Mouse (Mus musculus) MEL (cell line): ENCODE results near the gene Sinhcaf. TPM values are rescaled to one million over a fixed set of nuclear protein-coding genes. Genes with fewer than 3 reads are reported as not detected.

Experiments
- DNase-seq: peaks from one replicate; pipeline ENCODE4 v3.0.0; 2011; ENCODE audit warnings: low read depth, low spot score
- H3K27ac ChIP-seq: 2 replicates; pipeline ENCODE4 v1.5.1; 2012; ENCODE audit warnings: low read depth, mild to moderate bottlenecking, control low read depth, low read length, moderate library complexity; ENCODE audit not compliant: control insufficient read depth
- H3K27me3 ChIP-seq, 2 experiments: fragments of 150-350 bp in 1 of 2; sonication (generic) in 1 of 2; 2 replicates each; pipeline ENCODE4 v1.6.1; 2012; ENCODE audit warnings: low read length in 2 of 2, mild to moderate bottlenecking in 2 of 2, improper control_type of control experiment in 1 of 2, moderate library complexity in 1 of 2; ENCODE audit not compliant: insufficient read depth in 2 of 2, control insufficient read depth in 1 of 2
- H3K36me3 ChIP-seq, 2 experiments: 2 replicates each; pipeline ENCODE4 v1.6.1; 2012 to 2014; ENCODE audit warnings: low read length in 2 of 2, improper control_type of control experiment in 1 of 2, inconsistent platforms in 1 of 2, mild to moderate bottlenecking in 1 of 2; ENCODE audit not compliant: insufficient read depth in 2 of 2, control insufficient read depth in 1 of 2
- H3K4me1 ChIP-seq, 2 experiments: fragments of 150-350 bp in 1 of 2; sonication (generic) in 1 of 2; 2 replicates each; pipeline ENCODE4 v1.6.1; 2012; ENCODE audit warnings: low read length in 2 of 2, improper control_type of control experiment in 1 of 2, mild to moderate bottlenecking in 1 of 2; ENCODE audit not compliant: insufficient read depth in 2 of 2, control insufficient read depth in 1 of 2
- H3K4me3 ChIP-seq, 2 experiments: fragments of 150-350 bp in 1 of 2; sonication (generic) in 1 of 2; 2 replicates each; pipeline ENCODE4 v1.5.1; 2012; ENCODE audit warnings: low read depth in 2 of 2, low read length in 2 of 2, mild to moderate bottlenecking in 2 of 2, moderate library complexity in 2 of 2, control low read depth in 1 of 2, improper control_type of control experiment in 1 of 2; ENCODE audit not compliant: control insufficient read depth in 1 of 2, insufficient read depth in 1 of 2
- H3K79me2 ChIP-seq: 2 replicates; pipeline ENCODE4 v1.6.1; 2012; ENCODE audit warnings: mild to moderate bottlenecking, low read length, moderate library complexity; ENCODE audit not compliant: control insufficient read depth, poor library complexity, insufficient read depth
- H3K9ac ChIP-seq: 2 replicates; pipeline ENCODE4 v1.6.1; 2012; ENCODE audit warnings: low read depth, mild to moderate bottlenecking, control low read depth, low read length, moderate library complexity; ENCODE audit not compliant: control insufficient read depth, poor library complexity, severe bottlenecking
- H3K9me3 ChIP-seq: fragments of 150-350 bp; sonication (generic); replicated peaks from 2 replicates; pipeline ENCODE4 v1.6.1; 2012; ENCODE audit warnings: mild to moderate bottlenecking, low read length, improper control_type of control experiment, moderate library complexity; ENCODE audit not compliant: insufficient read depth
- CHD1 ChIP-seq: IDR thresholded peaks from 2 replicates; pipeline ENCODE4 v1.6.1; 2012; ENCODE audit warnings: low read depth, mild to moderate bottlenecking, inconsistent platforms, low read length, improper control_type of control experiment
- CHD2 ChIP-seq: IDR thresholded peaks from 2 replicates; pipeline ENCODE4 v1.6.1; 2011; ENCODE audit warnings: low read length, improper control_type of control experiment
- CTCF ChIP-seq, 3 experiments: IDR thresholded peaks in 2 of 3; conservative IDR thresholded peaks in 1 of 3; 2 replicates each; pipeline ENCODE4 v1.5.1; 2011 to 2012; ENCODE audit warnings: low read length in 3 of 3, low read depth in 2 of 3, mild to moderate bottlenecking in 2 of 3, improper control_type of control experiment in 1 of 3, inconsistent platforms in 1 of 3, mixed read lengths in 1 of 3, moderate library complexity in 1 of 3; ENCODE audit not compliant: control insufficient read depth in 1 of 3, insufficient read depth in 1 of 3, poor library complexity in 1 of 3, severe bottlenecking in 1 of 3
- E2F4 ChIP-seq: IDR thresholded peaks from 2 replicates; pipeline ENCODE4 v1.6.1; 2011; ENCODE audit warnings: low read depth, low read length, improper control_type of control experiment, borderline replicate concordance
- ELF1 ChIP-seq: IDR thresholded peaks from 2 replicates; pipeline ENCODE4 v1.6.1; 2014; ENCODE audit warnings: low read depth, mild to moderate bottlenecking, inconsistent platforms, low read length, improper control_type of control experiment, moderate library complexity
- ETS1 ChIP-seq: IDR thresholded peaks from 2 replicates; pipeline ENCODE4 v1.6.1; 2012; ENCODE audit warnings: low read depth, mild to moderate bottlenecking, inconsistent platforms, low read length, improper control_type of control experiment, moderate library complexity
- GATA1 ChIP-seq: IDR thresholded peaks from 2 replicates; pipeline ENCODE4 v1.6.1; 2011; ENCODE audit warnings: low read depth, low read length, improper control_type of control experiment
- HCFC1 ChIP-seq: IDR thresholded peaks from 2 replicates; pipeline ENCODE4 v1.6.1; 2012; ENCODE audit warnings: low read depth, mild to moderate bottlenecking, inconsistent platforms, low read length, improper control_type of control experiment, moderate library complexity
- KAT2A ChIP-seq: conservative IDR thresholded peaks from 2 replicates; pipeline ENCODE4 v1.6.1; 2012; ENCODE audit warnings: low read depth, low read length, improper control_type of control experiment, inconsistent platforms
- MAX ChIP-seq: IDR thresholded peaks from 2 replicates; pipeline ENCODE4 v1.6.1; 2011; ENCODE audit warnings: low read length, improper control_type of control experiment
- MEF2A ChIP-seq: IDR thresholded peaks from 2 replicates; pipeline ENCODE4 v1.6.1; 2014; ENCODE audit warnings: low read depth, mild to moderate bottlenecking, inconsistent platforms, low read length, improper control_type of control experiment; ENCODE audit not compliant: poor library complexity, insufficient replicate concordance, severe bottlenecking; ENCODE audit errors: extremely low read depth
- MXI1 ChIP-seq: IDR thresholded peaks from 2 replicates; pipeline ENCODE4 v1.6.1; 2011; ENCODE audit warnings: mild to moderate bottlenecking, low read depth, low read length, improper control_type of control experiment
- MYC ChIP-seq: IDR thresholded peaks from 2 replicates; pipeline ENCODE4 v1.6.1; 2011; ENCODE audit warnings: low read depth, mild to moderate bottlenecking, low read length, improper control_type of control experiment, moderate library complexity
- NELFE ChIP-seq: IDR thresholded peaks from 2 replicates; pipeline ENCODE4 v1.6.1; 2011; ENCODE audit warnings: low read depth, low read length, improper control_type of control experiment
- NRF1 ChIP-seq: IDR thresholded peaks from 2 replicates; pipeline ENCODE4 v1.6.1; 2014; ENCODE audit warnings: low read depth, mild to moderate bottlenecking, inconsistent platforms, low read length, improper control_type of control experiment, moderate library complexity; ENCODE audit not compliant: poor library complexity, insufficient read depth, severe bottlenecking
- POLR2A ChIP-seq, 2 experiments: IDR thresholded peaks; 2 replicates each; pipeline ENCODE4 v1.6.1; 2011 to 2012; ENCODE audit warnings: low read length in 2 of 2, mild to moderate bottlenecking in 2 of 2, control low read depth in 1 of 2, improper control_type of control experiment in 1 of 2, low read depth in 1 of 2, moderate library complexity in 1 of 2; ENCODE audit not compliant: control insufficient read depth in 1 of 2, insufficient read depth in 1 of 2, poor library complexity in 1 of 2
- POLR2AphosphoS5 ChIP-seq: IDR thresholded peaks from 2 replicates; pipeline ENCODE4 v1.6.1; 2012; ENCODE audit warnings: low read depth, borderline replicate concordance, mild to moderate bottlenecking, inconsistent platforms, low read length, moderate library complexity, mixed read lengths
- RAD21 ChIP-seq: IDR thresholded peaks from 2 replicates; pipeline ENCODE4 v1.6.1; 2011; ENCODE audit warnings: mild to moderate bottlenecking, low read depth, low read length, improper control_type of control experiment
- RCOR1 ChIP-seq: IDR thresholded peaks from 2 replicates; pipeline ENCODE4 v1.6.1; 2012; ENCODE audit warnings: low read depth, mild to moderate bottlenecking, inconsistent platforms, low read length, improper control_type of control experiment
- SIN3A ChIP-seq: IDR thresholded peaks from 2 replicates; pipeline ENCODE4 v1.6.1; 2012; ENCODE audit warnings: low read length, improper control_type of control experiment, inconsistent platforms
- TAL1 ChIP-seq: IDR thresholded peaks from 2 replicates; pipeline ENCODE4 v1.6.1; 2012; ENCODE audit warnings: mild to moderate bottlenecking, inconsistent platforms, low read length, moderate library complexity, mixed read lengths
- TBP ChIP-seq: IDR thresholded peaks from 2 replicates; pipeline ENCODE4 v1.8.0; 2011; ENCODE audit warnings: low read depth, low read length, improper control_type of control experiment
- TCF12 ChIP-seq: IDR thresholded peaks from 2 replicates; pipeline ENCODE4 v1.6.1; 2014; ENCODE audit warnings: low read depth, mild to moderate bottlenecking, inconsistent platforms, low read length, improper control_type of control experiment, moderate library complexity
- USF1 ChIP-seq: IDR thresholded peaks from 2 replicates; pipeline ENCODE4 v1.6.1; 2014; ENCODE audit warnings: low read depth, mild to moderate bottlenecking, inconsistent platforms, low read length, improper control_type of control experiment, moderate library complexity
- USF2 ChIP-seq, 2 experiments: IDR thresholded peaks; 2 replicates each; pipeline ENCODE4 v1.6.1; 2011 to 2012; ENCODE audit warnings: improper control_type of control experiment in 2 of 2, low read length in 2 of 2, borderline replicate concordance in 1 of 2, inconsistent platforms in 1 of 2, low read depth in 1 of 2, mild to moderate bottlenecking in 1 of 2; ENCODE audit not compliant: insufficient read depth in 1 of 2
- ZC3H11A ChIP-seq: IDR thresholded peaks from 2 replicates; pipeline ENCODE4 v1.6.1; 2012; ENCODE audit warnings: low read depth, mild to moderate bottlenecking, inconsistent platforms, low read length, improper control_type of control experiment
- ZMIZ1 ChIP-seq: IDR thresholded peaks from 2 replicates; pipeline ENCODE4 v1.6.1; 2012; ENCODE audit warnings: low read depth, mild to moderate bottlenecking, inconsistent platforms, low read length, improper control_type of control experiment, moderate library complexity
- ZNF384 ChIP-seq: IDR thresholded peaks from 2 replicates; pipeline ENCODE4 v1.6.1; 2012; ENCODE audit warnings: low read depth, mild to moderate bottlenecking, inconsistent platforms, low read length, improper control_type of control experiment
- polyA plus RNA-seq, 2 experiments: library from polyadenylated mRNA; stranded (reverse) in 1 of 2; unstranded in 1 of 2; fragments of >175 nt in 1 of 2; fragments of >200 nt in 1 of 2; gene quantifications; 2 replicates each; pipeline versions ENCODE4 v1.2.1 to v1.2.4; 2012; ENCODE audit warnings: low replicate concordance in 2 of 2, low read depth in 1 of 2; ENCODE audit not compliant: insufficient read length in 2 of 2, insufficient read depth in 1 of 2, missing spikeins in 1 of 2
- total RNA-seq: library from RNA; depleted of rRNA; stranded (reverse); fragments of 300-350 nt; gene quantifications from 2 replicates; pipeline ENCODE4 v1.2.3, GENCODE M21; 2012

Gene Sinhcaf
- total and polyA plus RNA-seq, 3 experiments, result 34.7 to 59.7 (median 54.4) TPM

DNA sequence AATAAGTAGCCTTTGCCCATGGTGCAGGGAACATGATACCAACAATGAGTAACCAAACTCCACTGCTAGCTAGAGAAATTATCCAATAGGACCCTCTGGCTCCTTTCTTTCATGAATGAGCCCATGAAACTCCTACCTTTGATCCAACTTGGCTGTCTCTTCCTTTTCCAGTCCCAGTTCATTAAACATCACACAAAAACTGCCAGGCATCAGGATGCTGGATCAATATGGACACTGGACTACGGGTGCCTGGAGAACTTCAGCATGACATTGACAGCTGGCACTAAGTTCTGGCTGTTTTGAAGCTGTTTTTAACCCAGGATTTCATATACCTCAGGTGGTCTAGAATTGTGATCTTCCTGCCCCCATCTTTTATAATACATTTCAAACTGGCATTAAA is 28.6 kb downstream of the Sinhcaf start:
- H3K9ac ChIP-seq, result no peak overlapping the region
- no peaks in the 10 kb centered on the region for H3K9me3 ChIP-seq
- H3K36me3 ChIP-seq, result peaks cover 0 to 5% of the 10 kb centered on the region in 2 experiments; a peak in 3 of 4 replicates
- no peaks in the 10 kb centered on the region for H3K27me3 ChIP-seq
- H3K4me1 ChIP-seq, result peaks cover 4 to 6% of the 10 kb centered on the region in 2 experiments; a peak in 3 of 4 replicates
- no peak overlapping the region for H3K4me3 ChIP-seq
- H3K79me2 ChIP-seq, result no peaks in the 10 kb centered on the region
- TF ChIP-seq CHD2 (no peak), MAX (no peak), NELFE (no peak), NRF1 (no peak), SIN3A (no peak), E2F4 (no peak), KAT2A (no peak), ZMIZ1 (no peak), POLR2AphosphoS5 (no peak), ZC3H11A (no peak), TBP (no peak), ETS1 (no peak), GATA1 (no peak), USF2 (IDR thresholded peaks at IDR 0.05; ENCODE audit: borderline replicate concordance in 1 of 2, insufficient read depth in 1 of 2, low read depth in 1 of 2, low read length in 2 of 2) (no peak), TCF12 (no peak), CHD1 (no peak), MXI1 (no peak), MEF2A (no peak), POLR2A (IDR thresholded peaks at IDR 0.05; ENCODE audit: control insufficient read depth in 1 of 2, insufficient read depth in 1 of 2, low read depth in 1 of 2, low read length in 2 of 2, poor library complexity in 1 of 2) (no peak)
- DNase-seq, result no peak
- no peak overlapping the region for H3K27ac ChIP-seq

DNA sequence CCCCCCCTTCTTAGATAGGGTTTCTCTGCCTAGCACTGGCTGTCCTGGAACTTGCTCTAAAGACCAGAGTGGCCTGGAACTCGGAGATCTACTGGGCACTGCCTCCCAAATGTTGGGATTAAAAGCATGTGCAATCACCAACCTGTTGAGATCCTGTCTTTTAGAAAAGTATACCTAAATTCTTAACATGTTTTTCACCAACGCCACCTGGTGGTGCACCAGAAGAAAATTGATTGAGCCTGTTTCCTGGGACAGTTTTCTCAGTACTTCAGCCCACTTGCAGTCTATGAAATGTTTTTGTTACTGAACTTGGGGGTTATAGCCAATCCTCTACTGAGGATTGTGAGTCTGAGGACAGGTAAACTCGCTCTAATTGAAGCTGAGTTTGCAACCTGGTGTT is 29.4 kb downstream of the Sinhcaf start:
- Histone ChIP-seq H3K4me1 (peaks cover 7 to 9% of the 10 kb centered on the region in 2 experiments; a peak in 3 of 4 replicates), H3K4me3 (no peak overlapping the region), H3K27ac (no peak overlapping the region), H3K9ac (no peak overlapping the region), H3K27me3 (no peaks in the 10 kb centered on the region), H3K9me3 (no peaks in the 10 kb centered on the region), H3K79me2 (no peaks in the 10 kb centered on the region), H3K36me3 (peaks cover 0 to 5% of the 10 kb centered on the region in 2 experiments; a peak in 3 of 4 replicates)
- DNase-seq, result peak; percentile 65
- peak; percentile 56; the same call in 1 of the 2 replicates for TF ChIP-seq ZC3H11A
- TF ChIP-seq ETS1, result no peak
- TF ChIP-seq CHD1, result no peak
- TF ChIP-seq HCFC1, result 0 out of 2 replicates have a peak, but pooled peaks have one; percentile 27
- no peak for TF ChIP-seq E2F4
- no peak for TF ChIP-seq GATA1
- peak; percentile 19 to 76 (median 58); a peak in 5 of 6 replicates for TF ChIP-seq CTCF (IDR thresholded peaks at IDR 0.05 in 2 of 3, conservative IDR thresholded peaks at IDR 0.05 in 1 of 3; ENCODE audit: control insufficient read depth in 1 of 3, insufficient read depth in 1 of 3, low read depth in 2 of 3, low read length in 3 of 3, poor library complexity in 1 of 3, severe bottlenecking in 1 of 3)
- no peak for TF ChIP-seq MEF2A
- TF ChIP-seq TBP, result no peak
- TF ChIP-seq POLR2AphosphoS5, result no peak
- TF ChIP-seq RCOR1, result no peak
- no peak for TF ChIP-seq MYC
- TF ChIP-seq ELF1, result no peak
- TF ChIP-seq RAD21, result peak; percentile 69
- no peak for TF ChIP-seq SIN3A
- no peak for TF ChIP-seq NELFE
- no peak for TF ChIP-seq ZNF384
- TF ChIP-seq TAL1, result no peak
- no peak for TF ChIP-seq USF1
- no peak for TF ChIP-seq ZMIZ1
- no peak for TF ChIP-seq NRF1
- no peak for TF ChIP-seq TCF12
